Mouse (Mus musculus): ENCODE data around the gene Wrap73. TPM values are rescaled to one million over a fixed set of nuclear protein-coding genes. Genes with fewer than 3 reads are reported as not detected.

The Wrap73 gene
- total RNA-seq, 2 experiments from 2014 or later, result 31.3 to 34.8 TPM

- DNase-seq (ENCODE audit: low spot score in 2 of 2), result no peak
Observed at GRCm38 (mm10) chr4:154181001-154181400, 38.8 kb downstream of the Wrap73 start.

GRCm38 (mm10) chr4:154183566-154183965, 41.4 kb downstream of the Wrap73 start:
- no peak for DNase-seq (ENCODE audit: low spot score in 2 of 2)

- no peak for DNase-seq (ENCODE audit: low spot score in 2 of 2)
Observed at GRCm38 (mm10) chr4:154185001-154185400, 42.8 kb downstream of the Wrap73 start.

DNA sequence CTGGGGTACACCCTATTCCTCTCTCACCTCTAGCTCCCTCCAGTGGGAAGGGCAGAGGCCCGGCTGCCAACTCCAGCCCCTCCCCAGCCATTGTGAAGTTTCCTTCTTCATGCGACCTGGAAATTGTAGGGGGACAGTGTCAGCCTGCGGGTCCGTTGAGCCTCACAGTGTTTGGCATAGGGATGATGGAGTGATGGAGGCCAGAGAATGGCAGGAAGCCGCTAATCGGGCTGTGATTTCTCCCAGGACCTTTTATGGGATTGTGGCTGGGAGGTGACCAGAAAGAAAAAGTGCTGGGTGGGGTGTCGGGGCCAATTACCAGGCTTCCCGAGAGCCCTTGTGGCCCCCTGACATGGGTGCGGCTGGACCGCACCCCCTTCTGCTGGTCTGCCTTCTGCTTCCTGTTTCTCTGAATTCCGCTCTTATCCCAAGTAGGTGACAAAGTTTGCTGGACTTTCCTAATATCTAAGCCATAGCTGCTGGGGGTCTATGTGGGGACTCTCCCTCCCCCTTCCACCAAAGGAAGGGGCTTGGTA, 43.9 kb downstream of the Wrap73 start:
- no peak for DNase-seq (ENCODE audit: low spot score in 2 of 2)

GRCm38 (mm10) chr4:154188948-154189347, 46.8 kb downstream of the Wrap73 start:
- no peak for DNase-seq (ENCODE audit: low spot score in 2 of 2)

- no peak for DNase-seq (ENCODE audit: low spot score in 2 of 2)
Observed at GRCm38 (mm10) chr4:154197961-154198360, 55.8 kb downstream of the Wrap73 start.

- no peak for DNase-seq (ENCODE audit: low spot score in 2 of 2)
Observed at GRCm38 (mm10) chr4:154198377-154198961, 56.3 kb downstream of the Wrap73 start.

GRCm38 (mm10) chr4:154201511-154201910, 59.3 kb downstream of the Wrap73 start:
- no peak for DNase-seq (ENCODE audit: low spot score in 2 of 2)

- DNase-seq (ENCODE audit: low spot score in 2 of 2), result no peak
Observed at GRCm38 (mm10) chr4:154204532-154204931, 62.4 kb downstream of the Wrap73 start.

DNA sequence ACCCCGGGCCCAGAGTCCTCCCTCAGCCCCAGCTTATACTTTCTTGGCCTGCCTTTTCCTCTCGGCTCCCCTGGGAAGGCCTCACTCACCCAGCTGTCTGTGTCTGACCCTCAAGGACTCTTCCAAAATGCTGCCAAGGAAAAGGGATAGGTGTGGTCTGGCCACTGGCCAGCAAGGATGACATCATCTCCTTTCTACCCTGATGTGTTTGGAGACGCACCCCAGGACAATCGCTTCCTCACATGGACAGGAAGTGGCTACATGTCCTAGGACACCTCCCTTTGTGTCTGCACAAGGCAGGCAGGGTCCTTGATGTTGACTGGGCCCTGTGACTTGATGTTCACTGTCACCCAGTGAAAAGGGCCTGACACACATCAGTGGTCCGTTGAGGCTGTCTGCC, 63.2 kb downstream of the Wrap73 start:
- no peak for DNase-seq (ENCODE audit: low spot score in 2 of 2)

DNA sequence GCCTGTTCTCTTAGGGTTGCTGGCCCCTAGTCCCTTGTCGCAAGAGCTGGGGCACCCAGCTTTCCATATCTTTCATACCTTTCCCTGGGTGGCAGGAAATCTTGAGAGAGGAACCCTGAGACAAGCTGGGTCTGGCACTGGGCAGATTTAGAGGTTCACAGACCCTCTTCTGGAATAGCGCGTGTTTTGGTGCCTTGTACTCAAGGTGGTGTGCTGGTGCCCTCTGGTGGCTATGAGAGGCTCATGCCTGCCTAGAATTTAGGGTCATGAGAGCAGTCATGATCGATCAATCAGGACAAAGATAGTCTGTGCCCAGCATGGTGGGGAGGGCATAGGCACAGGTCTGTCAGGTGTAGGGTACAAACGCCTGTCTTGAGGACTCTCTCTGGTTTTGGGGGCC, 65.1 kb downstream of the Wrap73 start:
- DNase-seq (ENCODE audit: low spot score in 2 of 2), result peak; percentile 50 to 70

DNA sequence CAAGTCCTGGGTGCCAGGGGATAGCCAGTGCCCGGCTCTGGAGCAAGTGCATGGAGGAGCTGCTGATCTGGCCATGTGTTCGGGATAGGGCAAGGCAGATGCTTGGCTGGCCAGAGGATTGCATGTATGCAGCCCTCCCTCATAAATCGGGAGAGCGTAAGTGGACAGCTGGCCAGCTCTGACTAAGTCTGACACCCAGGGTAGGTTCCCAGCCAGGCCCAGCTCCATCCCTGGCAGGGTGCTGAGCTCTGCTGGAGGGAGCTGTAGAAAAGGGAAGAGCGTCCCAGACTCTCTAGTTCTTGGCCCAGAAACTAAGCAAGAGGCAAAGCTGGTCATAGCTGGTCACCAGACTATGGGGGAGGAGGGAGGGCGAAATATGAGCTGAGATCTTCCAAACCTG, 66.9 kb downstream of the Wrap73 start:
- no peak for DNase-seq (ENCODE audit: low spot score in 2 of 2)

DNA sequence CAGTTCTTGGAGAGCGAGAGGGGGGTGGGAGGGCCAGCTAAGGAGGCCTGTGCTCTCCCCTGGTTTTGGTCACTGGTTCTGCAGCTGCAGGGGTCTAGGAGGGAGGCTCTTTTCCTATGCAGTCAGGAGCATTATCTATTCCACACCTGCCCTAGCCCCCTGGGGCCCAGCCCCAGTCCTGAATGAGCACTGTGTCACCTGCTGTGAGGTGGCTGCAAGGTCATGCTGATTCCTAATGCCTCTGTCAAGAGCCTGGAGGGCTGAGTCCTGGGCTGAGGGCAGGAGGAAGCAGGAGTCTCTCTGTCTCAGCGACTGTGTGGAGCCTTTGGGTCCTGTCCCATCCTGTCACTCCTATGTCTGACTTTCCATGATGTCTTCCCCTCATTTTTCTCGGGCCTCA, 67.7 kb downstream of the Wrap73 start:
- no peak for DNase-seq (ENCODE audit: low spot score in 2 of 2)

DNA sequence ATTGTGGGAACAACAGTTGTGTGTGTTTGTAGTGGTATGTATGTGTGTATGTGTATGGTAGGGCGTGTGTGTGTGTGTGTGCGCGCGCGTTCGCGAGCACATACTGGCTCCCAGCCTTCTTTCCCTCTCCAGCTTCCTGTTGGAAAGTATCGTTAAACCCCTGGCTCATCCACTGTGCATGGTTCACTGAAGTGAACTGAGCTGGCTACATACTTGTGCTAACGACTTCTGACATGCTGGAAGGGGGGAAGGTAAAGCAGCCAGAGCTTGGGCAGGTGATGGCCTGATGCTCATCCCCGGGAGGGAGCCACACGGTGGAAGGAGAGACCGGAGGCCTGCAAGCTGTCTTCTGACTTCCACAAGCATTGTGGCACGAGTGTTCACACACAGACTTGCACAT, 69.3 kb downstream of the Wrap73 start:
- no peak for DNase-seq (ENCODE audit: low spot score in 2 of 2)

- no peak for DNase-seq (ENCODE audit: low spot score in 2 of 2)
Observed at GRCm38 (mm10) chr4:154213586-154213985, 71.4 kb downstream of the Wrap73 start.

DNA sequence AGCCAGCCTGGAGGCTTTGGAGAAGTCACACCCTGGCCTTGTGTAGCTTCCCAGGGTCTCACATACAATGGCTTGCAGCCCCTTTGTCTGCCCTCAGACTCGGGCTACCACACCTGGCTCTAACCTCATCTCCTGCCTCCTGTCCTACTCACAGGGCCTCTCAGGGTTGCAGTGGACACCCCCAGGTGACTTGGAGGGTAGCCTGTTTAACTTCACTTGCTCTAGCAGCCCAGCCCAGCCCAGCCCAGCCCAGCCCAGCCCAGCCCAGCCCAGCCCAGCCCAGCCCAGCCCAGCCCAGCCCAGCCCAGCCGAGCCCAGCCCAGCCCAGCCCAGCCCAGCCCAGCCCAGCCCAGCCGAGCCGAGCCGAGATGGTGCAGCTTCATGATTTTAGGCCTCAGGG, 71.9 kb downstream of the Wrap73 start:
- DNase-seq (ENCODE audit: low spot score in 2 of 2), result no peak

Other genes starting within 250 kb of the Wrap73 start
- 10 to 100 TPM; 25.3 to 25.6 TPM for gene A430005L14Rik, start 185.1 kb upstream of the Wrap73 start, total RNA-seq (2021)
- 10 to 100 TPM; 12.7 to 14.8 TPM for gene Dffb, start 167.2 kb upstream of the Wrap73 start, total RNA-seq (2021)
- 10 to 100 TPM; 33.2 to 33.9 TPM for gene Cep104, start 167.2 kb upstream of the Wrap73 start, total RNA-seq (2021)
- gene Lrrc47, start 130.6 kb upstream of the Wrap73 start, total RNA-seq (2021), result 10 to 100 TPM; 59.7 to 69.2 TPM
- gene Smim1, start 116.1 kb upstream of the Wrap73 start, total RNA-seq (2021), result 10 to 100 TPM; 10.0 to 15.0 TPM
- not detected for gene Ccdc27, start 99.7 kb upstream of the Wrap73 start, total RNA-seq (2021)
- gene Trp73, start 2.2 kb upstream of the Wrap73 start, total RNA-seq (2021), result under 1 TPM; 0.26 to 0.86 TPM
- gene Tprgl, start 18.3 kb downstream of the Wrap73 start, total RNA-seq (2021), result 100 to 1,000 TPM; 172 to 194 TPM
- gene Megf6, start 28.4 kb downstream of the Wrap73 start, total RNA-seq (2021), result 1 to 10 TPM; 2.5 to 5.0 TPM
- 1 to 10 TPM; 1.2 TPM for gene Arhgef16, start 159.3 kb downstream of the Wrap73 start, total RNA-seq (2021)
- not detected for gene B230104I21Rik, start 193.8 kb downstream of the Wrap73 start, total RNA-seq (2021)